Mouse (Mus musculus) limb, embryonic 11.5 days (tissue): Measurements from ENCODE around the gene 0610010K14Rik. TPM values are rescaled to one million over a fixed set of nuclear protein-coding genes. Genes with fewer than 3 reads are reported as not detected.

Experiments used
- ATAC-seq: fragments of 200-750 bp; cut with Nextera tagmentation; 2 replicates; pipeline ENCODE4 v1.8.0; 2017; ENCODE audit warnings: low read depth; ENCODE audit not compliant: insufficient number of reproducible peaks, low FRiP score, low TSS enrichment
- DNase-seq: peaks from one replicate; pipeline ENCODE4 v3.0.0-alpha.2; 2015; ENCODE audit warnings: low spot score
- H3K27ac ChIP-seq: fragments of 300-500 bp; sonication (generic); replicated peaks from 2 replicates; pipeline ENCODE4 v1.5.1; 2014; ENCODE audit warnings: low read depth, mild to moderate bottlenecking, low read length
- H3K27me3 ChIP-seq: fragments of 300-500 bp; sonication (generic); 2 replicates; pipeline ENCODE4 v1.6.1; 2014; ENCODE audit warnings: mild to moderate bottlenecking, low read length, mixed read lengths; ENCODE audit not compliant: control insufficient read depth, insufficient read depth
- H3K36me3 ChIP-seq: fragments of 300-500 bp; sonication (generic); 2 replicates; pipeline ENCODE4 v1.6.1; 2014; ENCODE audit warnings: mild to moderate bottlenecking, low read length, moderate library complexity, mixed read lengths; ENCODE audit not compliant: control insufficient read depth, insufficient read depth
- H3K4me1 ChIP-seq: fragments of 300-500 bp; sonication (generic); 2 replicates; pipeline ENCODE4 v1.6.1; 2014; ENCODE audit warnings: low read length, mixed read lengths; ENCODE audit not compliant: control insufficient read depth, insufficient read depth
- H3K4me2 ChIP-seq: fragments of 300-500 bp; sonication (generic); 2 replicates; pipeline ENCODE4 v1.6.1; 2014; ENCODE audit warnings: low read depth, mild to moderate bottlenecking, moderate library complexity; ENCODE audit not compliant: severe bottlenecking
- H3K4me3 ChIP-seq: fragments of 300-500 bp; sonication (generic); 2 replicates; pipeline ENCODE4 v1.5.1; 2014; ENCODE audit warnings: low read depth, low read length
- H3K9ac ChIP-seq: fragments of 300-500 bp; sonication (generic); 2 replicates; pipeline ENCODE4 v1.6.1; 2014; ENCODE audit warnings: mild to moderate bottlenecking, low read length
- H3K9me3 ChIP-seq: fragments of 300-500 bp; sonication (generic); 2 replicates; pipeline ENCODE4 v1.6.1; 2016; ENCODE audit warnings: low read length; ENCODE audit not compliant: control insufficient read depth
- WGBS: fragments of 180-500 bp; shearing (Covaris S2); extraction: QIAGEN DNeasy Blood & Tissue Kit; methylation state at CpG from one replicate; pipeline ENCODE4 v1.1.7; 2014; 5-methylcytosine and 5-hydroxymethylcytosine counted together
- polyA plus RNA-seq: library from polyadenylated mRNA; unstranded; fragments of >200 nt; fragmentation: Nextera tagmentation; extraction: Ambion mirVana; gene quantifications from 2 replicates; pipeline ENCODE4 v1.2.1, GENCODE M21; 2014

The 0610010K14Rik gene
- polyA plus RNA-seq, 1 experiment from 2014 or later, result 216 TPM

GRCm38 (mm10) chr11:70265252-70265651 is 27.5 kb upstream of the 0610010K14Rik start:
- 60% methylated on average over 3 of the region's 3 CpGs for WGBS
- no peak for ATAC-seq
- Histone ChIP-seq H3K4me3 (no peak overlapping the region), H3K4me2 (no peak overlapping the region), H3K36me3 (no peaks in the 10 kb centered on the region), H3K9ac (no peak overlapping the region), H3K27ac (no peak overlapping the region), H3K27me3 (no peaks in the 10 kb centered on the region), H3K9me3 (no peaks in the 10 kb centered on the region), H3K4me1 (no peaks in the 10 kb centered on the region)
- DNase-seq, result no peak

DNA sequence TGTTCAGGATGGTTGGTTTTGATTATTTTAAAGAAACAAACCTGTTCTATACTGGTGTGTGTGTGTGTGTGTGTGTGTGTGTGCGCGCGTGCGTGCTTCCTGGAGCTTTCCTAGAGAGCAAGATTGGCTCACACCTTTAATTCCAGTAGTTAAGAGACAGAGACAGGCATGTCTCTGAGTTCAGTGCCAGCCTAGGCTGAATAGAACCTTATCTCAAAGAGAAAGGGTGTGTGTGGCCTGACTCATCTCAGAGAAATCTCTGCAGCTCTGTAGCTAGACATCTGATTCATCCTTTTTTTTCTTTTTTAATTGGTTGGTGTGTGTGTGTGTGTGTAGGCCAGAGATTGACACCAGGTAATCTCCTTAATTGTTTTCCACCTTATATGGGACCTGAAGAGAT is 21.3 kb upstream of the 0610010K14Rik start:
- Histone ChIP-seq H3K4me1 (no peaks in the 10 kb centered on the region), H3K4me2 (no peak overlapping the region), H3K4me3 (no peak overlapping the region), H3K9ac (no peak overlapping the region), H3K27me3 (peaks cover 15% of the 10 kb centered on the region), H3K9me3 (no peaks in the 10 kb centered on the region), H3K36me3 (no peaks in the 10 kb centered on the region), H3K27ac (no peak overlapping the region)
- DNase-seq (no peak), ATAC-seq (no peak)
- 94% methylated on average over 4 of the region's 4 CpGs for WGBS

- no peak within 1 kb of the TSS for H3K27ac ChIP-seq
- H3K4me2 ChIP-seq, result peak within 1 kb of the TSS; percentile 47
- ATAC-seq, result no peak
- H3K4me3 ChIP-seq, result peak within 1 kb of the TSS; percentile 20; the same call in 1 of the 2 replicates
- H3K36me3 ChIP-seq, result no peaks in the 10 kb centered on the region
- H3K9me3 ChIP-seq, result no peaks in the 10 kb centered on the region
- DNase-seq, result peak; percentile 55
- peaks cover 34% of the 10 kb centered on the region for H3K27me3 ChIP-seq
- H3K4me1 ChIP-seq, result no peaks in the 10 kb centered on the region
- WGBS, result under 1% methylated on average over 25 of the region's 25 CpGs
- H3K9ac ChIP-seq, result no peak within 1 kb of the TSS
Measured at GRCm38 (mm10) chr11:70254931-70255531, 17.3 kb upstream of the 0610010K14Rik start, which contains the start of gene Alox12. TSS of gene Alox12 (minus strand) at chr11:70255353.

- no peaks in the 10 kb centered on the region for H3K4me1 ChIP-seq
- peak overlapping the region; percentile 47; the same call in 1 of the 2 replicates for H3K4me2 ChIP-seq
- no peak for ATAC-seq
- peak; percentile 31 for DNase-seq
- H3K4me3 ChIP-seq, result peak overlapping the region; percentile 20; the same call in 1 of the 2 replicates
- no peak overlapping the region for H3K9ac ChIP-seq
- no peaks in the 10 kb centered on the region for H3K9me3 ChIP-seq
- H3K27me3 ChIP-seq, result peaks cover 34% of the 10 kb centered on the region
- H3K27ac ChIP-seq, result no peak overlapping the region
- 8% methylated on average over 18 of the region's 18 CpGs for WGBS
- H3K36me3 ChIP-seq, result no peaks in the 10 kb centered on the region
Measured at GRCm38 (mm10) chr11:70254337-70254736, 16.6 kb upstream of the 0610010K14Rik start.

- peaks cover 34% of the 10 kb centered on the region for H3K27me3 ChIP-seq
- no peak for ATAC-seq
Measured at GRCm38 (mm10) chr11:70251853-70252252, 14.1 kb upstream of the 0610010K14Rik start.

DNA sequence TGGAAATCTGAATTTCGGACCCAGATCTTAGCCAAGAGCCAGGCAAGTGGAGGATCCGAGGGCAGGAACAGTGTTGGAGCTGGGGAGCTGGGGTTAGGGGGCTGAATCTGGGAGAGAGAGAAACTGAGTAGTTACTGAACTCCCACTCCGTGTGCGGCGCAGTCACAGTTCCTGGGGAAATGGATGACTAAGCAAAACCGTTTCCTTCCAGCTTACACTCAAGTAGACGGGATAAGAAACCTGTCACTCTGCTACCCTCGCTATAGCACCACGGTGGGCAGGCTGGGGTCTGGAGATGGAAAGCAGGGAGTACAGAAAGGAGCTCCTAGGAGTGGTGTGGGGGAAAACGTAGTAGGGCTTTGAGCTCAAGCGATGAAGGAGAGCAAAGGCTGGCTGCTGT is 12.4 kb upstream of the 0610010K14Rik start:
- Histone ChIP-seq H3K4me3 (no peak overlapping the region), H3K27me3 (peaks cover 30% of the 10 kb centered on the region), H3K4me2 (no peak overlapping the region), H3K4me1 (no peaks in the 10 kb centered on the region), H3K27ac (no peak overlapping the region), H3K36me3 (no peaks in the 10 kb centered on the region), H3K9ac (no peak overlapping the region), H3K9me3 (no peaks in the 10 kb centered on the region)
- 75% methylated on average over 11 of the region's 11 CpGs for WGBS
- ATAC-seq (no peak), DNase-seq (no peak)

More at GRCm38 (mm10) chr11:70251853-70252252, 14.1 kb upstream of the 0610010K14Rik start:
- no peaks in the 10 kb centered on the region for H3K36me3 ChIP-seq
- H3K4me1 ChIP-seq, result no peaks in the 10 kb centered on the region
- no peaks in the 10 kb centered on the region for H3K9me3 ChIP-seq
- WGBS, result 78% methylated on average over 8 of the region's 8 CpGs
- H3K4me3 ChIP-seq, result no peak overlapping the region
- no peak overlapping the region for H3K4me2 ChIP-seq
- no peak overlapping the region for H3K27ac ChIP-seq
- no peak for DNase-seq
- H3K9ac ChIP-seq, result no peak overlapping the region

- H3K36me3 ChIP-seq, result no peaks in the 10 kb centered on the region
- no peaks in the 10 kb centered on the region for H3K4me1 ChIP-seq
- no peak for ATAC-seq
- no peak overlapping the region for H3K9ac ChIP-seq
- H3K9me3 ChIP-seq, result no peaks in the 10 kb centered on the region
- H3K27ac ChIP-seq, result no peak overlapping the region
- 50% methylated on average over 9 of the region's 9 CpGs for whole genome bisulfite sequencing
- DNase-seq, result peak; percentile 78
- no peak overlapping the region for H3K4me3 ChIP-seq
- H3K4me2 ChIP-seq, result no peak overlapping the region
- H3K27me3 ChIP-seq, result peaks cover 3% of the 10 kb centered on the region; the same call in 1 of the 2 replicates
Measured at GRCm38 (mm10) chr11:70247136-70247845, 9.6 kb upstream of the 0610010K14Rik start.

- Histone ChIP-seq H3K4me2 (no peak overlapping the region), H3K4me1 (peaks cover 6% of the 10 kb centered on the region), H3K27ac (no peak overlapping the region), H3K4me3 (no peak overlapping the region), H3K9ac (no peak overlapping the region), H3K27me3 (no peaks in the 10 kb centered on the region), H3K36me3 (no peaks in the 10 kb centered on the region), H3K9me3 (no peaks in the 10 kb centered on the region)
- ATAC-seq (no peak), DNase-seq (no peak)
- WGBS, result 68% methylated on average over 11 of the region's 11 CpGs
Measured at GRCm38 (mm10) chr11:70242591-70242990, 4.9 kb upstream of the 0610010K14Rik start.
